Mouse (Mus musculus) megakaryocyte progenitor cell, adult 5-6 weeks (primary cell): ENCODE measurements at regions not wholly inside any gene's neighbourhood (a gene's known extent, or its start where the extent isn't known, plus 50 kb on each side); places are given as distances from the start of the nearest gene placed in this dataset.

Source experiments
- ATAC-seq: replicated peaks from 2 replicates; pipeline ENCODE4 v1.8.0; 2016; ENCODE audit warnings: mild to moderate bottlenecking, moderate TSS enrichment, inconsistent platforms; ENCODE audit not compliant: poor library complexity

DNA sequence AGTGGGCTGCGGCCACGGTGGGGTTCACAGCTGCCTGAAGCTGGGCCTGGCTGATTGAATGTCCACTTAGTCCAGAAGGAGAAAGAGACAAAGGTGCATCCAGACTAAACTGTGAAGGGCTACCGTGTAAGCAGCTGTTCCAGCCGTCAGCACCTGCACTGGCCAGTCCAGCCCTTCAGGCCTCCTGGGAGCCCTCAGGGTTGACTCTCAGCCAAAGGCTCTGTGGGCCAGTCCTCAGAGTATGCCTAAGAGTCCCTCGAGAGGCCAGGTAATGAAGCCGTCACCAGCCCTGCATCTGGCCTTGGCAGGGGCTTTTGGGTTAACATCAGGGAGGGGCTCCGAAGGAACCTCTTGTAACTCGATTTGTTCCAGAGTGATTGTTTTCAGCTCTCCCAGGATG, 187.4 kb downstream of the Gpd2 start:
- ATAC-seq: peak; percentile 12; the same call in 1 of the 2 replicates

DNA sequence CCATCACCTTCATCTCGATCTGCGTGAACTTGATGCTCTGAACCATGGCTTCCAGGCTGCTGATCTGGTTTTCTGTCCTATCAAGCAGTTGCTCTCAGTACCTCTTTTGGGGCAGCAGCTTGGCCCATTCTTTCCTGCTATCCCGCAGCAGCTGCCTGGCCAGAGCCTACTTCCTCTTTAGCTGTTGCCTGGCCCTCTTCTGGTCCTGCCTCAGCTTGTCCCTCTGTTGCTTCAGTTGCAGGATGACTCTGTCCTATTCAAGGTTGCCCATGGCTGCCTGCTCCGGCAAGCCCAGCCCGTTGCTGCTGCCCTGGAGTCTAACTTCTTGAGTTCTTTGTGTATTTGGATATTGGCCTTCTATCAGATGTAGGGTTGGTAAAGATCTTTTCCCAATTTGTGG, 188.0 kb downstream of the Gpd2 start:
- peak; percentile 100 for ATAC-seq

DNA sequence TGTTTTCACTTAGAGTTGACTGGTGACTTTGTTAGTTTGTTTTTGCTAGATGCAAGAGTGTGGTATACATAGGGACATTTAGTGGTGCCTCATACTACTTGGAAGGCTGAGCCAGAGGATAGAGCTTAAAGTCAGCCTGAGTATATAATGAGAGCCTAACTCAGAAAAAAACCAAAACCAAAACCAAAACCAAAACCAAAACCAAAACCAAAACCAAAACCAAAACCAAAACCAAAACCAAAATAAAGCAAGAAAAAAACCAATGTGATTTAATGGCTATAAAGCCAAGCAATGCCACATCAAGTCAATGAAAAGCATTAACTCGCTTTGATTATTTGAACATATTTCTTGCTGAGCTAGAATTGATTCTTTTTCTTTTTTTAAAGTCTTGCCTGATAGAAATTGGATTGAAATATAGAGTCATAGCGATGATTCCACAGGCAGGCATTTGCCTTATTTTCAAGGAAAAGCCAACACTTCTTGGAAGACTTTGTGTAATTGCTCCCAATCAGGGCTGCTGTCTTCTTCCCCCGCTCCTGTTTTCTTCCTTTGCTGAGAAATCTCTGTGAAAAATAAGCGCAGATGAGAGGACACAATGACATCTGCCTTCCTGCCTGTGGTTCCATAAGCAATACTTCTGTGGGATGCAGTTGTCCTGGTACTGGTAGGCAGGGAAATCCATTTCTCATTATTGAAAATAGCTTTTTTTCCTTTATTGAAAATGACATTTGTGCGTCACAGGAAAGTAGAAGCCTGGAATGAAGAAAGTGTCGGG, 213.7 kb downstream of the Gpd2 start:
- ATAC-seq: no peak

DNA sequence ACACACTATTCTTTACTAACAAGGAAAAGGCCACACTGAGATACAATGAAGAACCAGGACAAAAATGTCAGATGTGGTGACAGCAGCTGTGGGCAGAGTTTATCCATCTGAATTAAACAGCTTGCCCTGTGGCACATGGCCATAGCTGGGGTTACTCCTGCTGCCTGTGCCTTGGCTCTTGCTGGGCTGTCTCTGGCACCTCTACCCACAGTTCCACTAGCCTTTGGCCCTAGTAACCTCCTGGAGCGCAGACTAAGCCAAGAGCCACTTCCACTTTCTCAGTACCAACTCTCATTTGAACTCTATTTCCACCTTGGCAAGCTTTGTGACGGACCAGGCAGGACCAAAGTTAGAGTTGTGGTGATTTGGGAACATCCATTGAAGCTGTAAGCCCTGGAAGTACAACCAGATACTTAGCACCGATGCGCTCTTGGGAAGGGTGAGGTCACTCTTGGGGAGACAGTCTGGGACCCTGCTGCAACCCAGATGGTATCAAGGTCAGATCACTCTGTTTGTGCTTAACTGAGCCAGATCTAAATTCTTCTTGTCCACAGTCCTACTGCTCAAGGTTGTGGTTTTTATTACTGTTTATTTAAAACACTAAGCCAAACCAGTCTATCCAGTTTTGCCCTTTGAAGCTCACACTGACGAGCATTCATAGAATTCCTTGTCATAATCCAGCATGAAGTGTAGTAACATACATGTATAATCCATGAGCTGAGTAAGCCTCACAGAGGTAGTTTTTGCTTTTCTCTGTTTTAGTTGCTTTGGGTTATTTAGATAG, 216.7 kb downstream of the Gpd2 start:
- ATAC-seq: no peak

DNA sequence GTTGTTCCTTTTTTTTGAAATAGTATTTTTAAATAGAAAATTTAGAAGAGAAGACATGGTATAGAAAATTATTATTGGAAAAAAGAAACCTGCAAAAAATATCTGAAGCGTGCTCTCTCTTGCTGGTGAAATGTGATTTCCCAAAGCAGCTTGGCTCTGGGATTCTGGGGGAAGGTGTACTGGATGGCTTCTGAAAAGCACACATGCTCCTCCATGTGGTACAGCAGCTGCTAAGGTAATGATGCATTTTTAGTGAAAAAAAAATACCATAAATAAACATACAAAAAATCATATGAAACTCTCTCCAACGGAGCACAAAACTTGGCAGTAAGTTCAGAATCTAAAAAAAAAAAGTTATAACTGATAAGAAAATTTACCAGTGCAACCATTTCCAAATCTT, 222.5 kb downstream of the Gpd2 start:
- ATAC-seq: no peak

DNA sequence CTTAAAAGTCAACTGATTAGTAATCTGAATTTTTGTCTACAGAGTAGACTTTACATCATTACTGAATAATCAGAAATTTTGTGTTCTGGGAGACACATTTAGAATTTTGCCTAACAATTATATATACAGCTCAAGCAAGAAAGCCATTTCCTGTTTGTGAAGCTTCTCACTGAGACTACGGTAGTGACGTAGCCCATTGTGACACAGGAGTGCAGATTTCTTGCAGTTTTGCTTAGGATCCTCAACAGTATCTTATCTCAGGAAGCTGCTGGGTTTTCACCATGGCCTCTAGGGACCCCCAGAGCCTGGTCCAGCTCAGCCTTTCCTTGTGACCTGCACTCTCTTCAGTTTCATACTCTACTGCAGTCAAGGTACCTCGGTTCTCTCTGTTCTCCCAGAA, 236.4 kb downstream of the Gpd2 start:
- ATAC-seq: peak; percentile 60

DNA sequence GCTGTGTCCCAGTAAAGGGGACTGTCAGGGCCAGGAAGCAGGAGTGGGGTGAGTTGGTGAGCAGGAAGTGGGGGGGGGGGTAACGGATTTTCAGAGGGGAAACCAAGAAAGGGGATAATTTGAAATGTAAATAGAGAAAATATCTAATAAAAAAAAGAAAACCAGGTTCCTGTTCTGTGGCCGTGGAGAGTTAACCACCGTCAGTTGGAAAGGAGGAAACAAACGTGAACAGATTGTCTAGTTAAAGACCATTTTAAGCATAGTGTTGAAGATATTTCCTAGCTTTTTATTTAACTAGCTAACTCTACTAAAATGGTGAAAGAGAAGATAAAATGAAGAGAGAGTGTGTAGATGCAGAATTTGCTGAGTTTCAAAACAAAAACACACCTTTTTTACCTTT, 254.7 kb downstream of the Gpd2 start:
- peak; percentile 75 for ATAC-seq

DNA sequence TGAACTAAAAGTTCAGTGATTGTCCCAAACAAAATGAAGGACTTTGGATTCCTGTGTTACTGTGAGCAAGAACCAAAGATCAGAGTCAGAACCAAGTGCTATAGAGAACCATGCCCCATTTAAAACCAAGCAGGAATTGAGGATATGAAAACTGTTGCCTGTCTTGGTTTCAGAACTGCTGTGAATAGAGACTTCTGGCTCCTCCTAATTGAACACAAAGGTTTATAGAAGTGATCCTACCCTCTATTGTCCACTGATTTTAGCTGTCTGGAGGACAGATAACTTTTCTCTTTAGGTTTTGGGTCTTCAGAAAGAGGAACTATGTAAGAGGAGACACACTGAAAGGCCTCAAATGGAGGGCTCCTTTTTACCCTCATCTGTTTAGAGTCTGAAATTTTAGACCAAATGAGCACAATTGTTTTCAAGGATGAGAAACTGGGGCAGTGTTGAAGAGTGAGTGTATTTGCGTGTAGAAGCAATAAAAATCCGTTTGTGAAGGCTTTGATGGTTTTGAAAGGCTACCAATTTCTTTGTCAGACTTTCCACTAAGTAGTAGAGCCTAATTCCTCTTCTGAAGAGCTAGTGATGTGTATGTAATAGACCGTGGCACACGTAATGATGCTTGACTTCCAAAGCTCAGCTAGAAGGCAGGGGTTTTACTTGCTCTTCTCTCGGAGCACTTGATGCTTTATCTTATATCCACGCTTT, 255.6 kb downstream of the Gpd2 start:
- ATAC-seq: peak; percentile 58

DNA sequence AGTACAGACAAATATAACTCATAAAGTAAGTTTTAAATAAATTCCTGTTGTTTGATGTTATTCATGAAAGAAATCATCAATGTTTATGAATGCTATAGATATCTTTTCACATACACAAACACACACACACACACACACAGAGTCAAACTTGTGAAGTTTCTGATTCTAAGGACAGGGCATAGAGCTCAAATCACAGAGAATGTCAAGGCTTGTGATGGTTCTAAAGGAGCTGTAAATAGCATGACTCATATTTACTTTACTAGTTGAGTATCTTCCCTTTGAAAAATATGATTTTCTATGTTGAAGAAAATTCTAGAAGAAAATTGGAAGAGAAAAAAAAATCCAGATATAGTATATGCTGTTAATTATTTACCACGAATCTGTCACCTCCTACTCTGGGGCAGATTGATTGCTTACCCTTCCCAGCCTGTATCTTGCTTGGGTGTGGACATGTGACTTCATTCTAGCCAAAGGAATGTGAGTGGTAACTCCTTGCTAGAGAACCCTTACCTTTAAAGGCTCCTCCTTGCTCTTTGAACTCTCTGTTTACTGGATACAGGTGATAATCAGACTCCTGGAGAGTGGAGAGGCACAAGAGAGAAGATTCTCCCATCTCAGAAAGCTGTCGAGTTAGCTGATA, 259.0 kb downstream of the Gpd2 start:
- no peak for ATAC-seq

DNA sequence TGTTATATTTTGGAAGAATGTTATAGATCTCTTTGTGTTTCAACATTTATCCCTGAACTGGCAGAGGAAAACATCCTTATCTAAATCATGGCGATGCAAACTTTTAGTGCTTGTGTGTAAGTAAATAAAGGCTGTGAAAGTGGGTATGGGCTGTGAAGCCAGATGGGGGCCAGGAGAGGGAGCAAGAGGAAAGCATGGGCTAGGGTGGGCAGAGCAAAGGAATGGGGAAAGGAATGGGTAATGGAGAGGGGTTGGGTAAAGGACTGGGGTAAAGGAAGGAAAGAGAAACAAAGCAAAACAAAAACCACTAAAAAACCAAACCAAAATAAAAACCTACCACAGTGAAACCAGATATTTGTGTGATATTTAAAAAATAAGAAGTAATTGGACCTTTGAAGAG, 260.5 kb downstream of the Gpd2 start:
- peak; percentile 70 for ATAC-seq

DNA sequence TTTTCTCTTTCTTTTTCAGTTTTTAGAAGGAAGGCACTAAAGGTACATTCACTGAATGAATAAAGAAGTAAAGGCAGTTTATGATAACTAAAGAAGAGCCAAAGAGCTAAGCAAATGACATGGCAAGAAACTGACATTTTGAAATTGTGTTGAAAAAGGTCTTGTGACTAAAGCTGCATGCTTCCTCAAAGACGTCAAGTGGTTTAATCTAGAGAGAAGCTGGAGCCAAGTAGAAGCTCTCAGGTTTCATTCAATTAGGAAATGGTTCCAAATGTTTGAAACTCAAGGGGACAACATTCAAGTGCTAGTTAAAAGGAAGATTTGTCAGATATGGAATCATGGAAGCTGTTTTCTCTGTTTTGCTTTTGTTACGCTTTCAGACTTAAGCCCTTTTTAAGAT, 267.2 kb downstream of the Gpd2 start:
- ATAC-seq: peak; percentile 69

DNA sequence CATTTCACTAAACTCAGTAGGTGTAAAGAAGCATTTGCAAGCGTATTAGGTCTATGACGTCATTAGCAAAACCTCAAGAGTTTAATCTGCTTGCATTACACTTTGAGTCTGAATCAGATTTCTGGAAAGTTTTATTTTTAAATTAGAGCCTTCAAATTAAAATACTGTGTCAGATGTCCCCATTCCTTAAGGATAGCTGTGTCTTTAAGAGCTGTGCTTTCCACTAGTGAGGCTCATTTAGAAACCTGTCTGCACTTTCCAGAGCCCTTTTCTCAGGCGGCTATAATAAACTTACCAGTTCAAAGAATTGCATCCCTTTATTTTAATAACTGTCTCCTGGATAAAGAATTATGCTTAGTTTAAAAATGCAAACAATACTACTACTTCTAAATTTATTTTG, 285.0 kb downstream of the Gpd2 start:
- no peak for ATAC-seq

DNA sequence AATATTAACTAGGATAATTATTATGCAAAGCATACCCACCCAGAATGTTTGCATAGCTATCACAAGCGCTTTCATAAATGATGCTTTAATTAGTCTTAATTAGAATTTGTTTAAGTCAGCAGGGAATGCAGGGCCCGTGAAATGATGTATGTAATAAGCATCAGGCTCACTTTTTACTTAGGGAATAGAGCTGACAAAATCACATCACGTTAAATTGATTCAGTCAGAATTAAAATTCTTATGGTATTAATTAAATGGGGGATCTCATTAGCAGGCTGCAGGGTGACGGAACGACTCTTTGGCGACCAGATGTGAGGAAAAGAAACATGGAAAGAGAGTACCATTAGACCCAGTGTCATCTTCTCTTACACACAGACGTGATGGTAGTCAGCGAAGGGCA, 285.5 kb downstream of the Gpd2 start:
- ATAC-seq: no peak

DNA sequence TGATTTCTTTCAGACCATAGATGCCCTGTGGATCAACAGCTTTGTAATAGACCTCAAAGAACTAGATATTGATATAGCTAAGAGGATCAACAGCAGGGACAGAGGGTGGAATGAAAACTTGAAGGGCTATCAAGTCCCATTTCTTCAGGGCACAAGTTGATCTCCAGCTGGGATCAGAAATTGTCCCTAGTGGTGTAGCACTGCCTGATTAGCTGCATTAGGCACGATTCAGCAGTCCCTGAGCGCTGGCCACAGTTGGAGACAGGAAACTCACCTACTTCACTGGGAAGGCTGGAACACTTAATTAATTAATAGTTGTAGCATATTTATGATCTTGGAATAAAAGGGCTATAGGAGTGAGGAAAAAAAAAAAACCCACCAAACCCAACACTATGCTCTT, 290.5 kb downstream of the Gpd2 start:
- no peak for ATAC-seq

DNA sequence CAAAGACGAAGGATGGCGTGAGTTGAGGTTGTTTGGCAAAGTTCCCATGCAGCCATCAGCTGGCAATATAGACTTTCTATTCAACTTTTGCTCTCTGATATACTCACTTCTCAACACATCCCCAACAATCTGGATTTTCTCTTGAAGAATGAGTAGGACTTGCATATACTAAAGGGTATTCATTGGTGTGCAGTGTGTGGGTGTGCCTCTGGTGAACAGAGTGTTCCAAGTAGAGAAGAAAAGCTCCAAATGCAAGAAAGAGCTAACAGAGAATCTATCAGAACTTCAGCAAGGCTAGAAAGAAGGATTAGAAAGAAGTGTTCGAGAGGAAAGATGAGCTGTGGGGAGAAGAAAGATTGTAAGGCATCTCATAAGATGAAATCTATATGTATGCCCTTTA, 302.4 kb downstream of the Gpd2 start:
- no peak for ATAC-seq

DNA sequence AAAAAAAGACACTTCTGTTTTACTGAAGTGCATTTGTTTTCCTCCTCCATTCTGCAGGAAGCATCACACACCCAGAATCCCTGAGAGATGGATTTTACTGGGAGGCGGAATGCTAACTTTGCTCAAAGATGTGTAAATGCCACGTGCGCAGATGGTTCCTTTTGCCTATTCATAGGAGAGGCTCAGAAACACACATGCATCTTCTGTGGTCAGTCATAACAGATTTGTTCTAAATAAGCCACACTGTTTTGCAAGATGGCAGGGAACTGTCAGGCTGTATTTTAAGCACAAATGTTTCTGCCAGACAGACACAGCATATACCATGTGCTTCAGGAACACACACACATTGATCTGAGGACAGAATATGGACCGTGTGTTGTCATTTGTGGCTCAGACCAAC, 327.8 kb downstream of the Gpd2 start:
- ATAC-seq: peak; percentile 47; the same call in 1 of the 2 replicates

DNA sequence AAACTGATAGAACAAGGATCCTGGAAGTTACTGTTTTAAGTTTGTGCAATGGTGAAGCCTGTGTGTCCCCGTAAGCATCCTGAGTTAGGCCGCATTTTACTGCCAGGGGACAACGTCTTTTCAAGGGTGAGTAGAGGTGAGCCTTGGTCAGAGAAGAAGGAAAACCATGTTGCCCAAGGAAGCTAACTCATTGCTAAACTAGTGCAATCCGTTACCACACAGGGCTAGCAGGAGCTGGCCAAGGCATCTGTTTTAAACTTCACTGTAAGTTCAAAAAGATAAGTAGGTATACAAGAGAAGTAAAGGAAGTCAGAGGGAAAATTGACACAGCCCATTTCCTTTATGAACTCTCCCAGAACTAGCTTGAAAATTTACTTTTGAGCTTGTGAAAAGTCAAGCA, 328.7 kb downstream of the Gpd2 start:
- ATAC-seq: peak; percentile 95

DNA sequence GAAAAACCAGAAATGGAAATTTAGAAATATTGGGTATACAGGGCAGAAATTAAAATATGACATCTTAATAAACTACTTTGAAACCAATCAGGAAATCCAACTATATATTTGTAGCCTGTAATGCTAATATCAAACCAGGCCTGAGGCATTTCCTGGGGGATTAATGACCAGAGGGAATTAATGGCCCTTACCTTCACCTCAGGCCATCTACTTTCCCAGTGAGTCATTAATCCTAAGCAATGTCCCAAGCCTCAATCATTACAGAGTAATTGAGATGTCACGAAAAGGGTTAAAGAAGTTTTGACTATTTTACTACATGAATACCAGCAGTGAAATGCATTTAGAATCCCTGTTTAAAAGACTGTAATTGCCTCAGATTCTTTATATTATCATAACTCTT, 329.7 kb downstream of the Gpd2 start:
- no peak for ATAC-seq

DNA sequence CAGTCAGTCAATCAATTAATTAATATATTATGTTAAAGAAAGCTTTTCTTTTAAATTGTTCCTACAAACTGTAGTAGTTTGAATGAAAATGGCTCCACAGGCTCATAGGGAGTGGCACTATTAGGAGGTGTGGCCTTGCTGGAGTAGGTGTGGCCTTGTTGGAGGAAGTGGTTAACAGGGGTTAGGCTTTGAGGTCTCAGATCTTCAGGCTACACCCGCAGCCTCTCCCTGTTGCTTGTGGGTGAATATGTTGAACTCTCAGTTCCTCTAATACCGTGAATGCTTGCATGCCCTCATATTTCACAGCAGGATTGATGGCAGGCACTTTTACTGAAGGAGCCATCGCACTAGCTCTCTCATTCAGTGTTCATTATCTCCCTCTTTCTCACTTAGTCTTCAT, 349.6 kb downstream of the Gpd2 start:
- ATAC-seq: peak; percentile 100

DNA sequence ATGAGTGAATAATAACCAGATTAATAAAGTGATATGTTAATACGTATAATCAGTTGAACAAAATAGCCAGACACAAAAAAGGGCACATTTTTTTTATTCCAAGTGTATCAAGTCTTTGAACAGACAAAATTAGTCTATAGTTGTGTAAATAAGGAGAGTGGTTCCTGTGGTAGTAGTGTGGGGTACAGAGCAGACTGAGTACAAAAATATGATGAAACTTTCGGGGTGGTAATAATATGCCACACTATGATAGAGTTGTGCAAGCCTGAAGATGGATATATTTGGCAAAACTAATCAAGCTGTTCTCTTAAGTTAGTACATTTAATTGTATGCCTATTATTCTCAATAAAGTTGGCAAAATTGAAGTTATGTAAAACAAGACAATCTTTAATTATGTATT, 356.1 kb downstream of the Gpd2 start:
- 0 out of 2 replicates have a peak, but pooled peaks have one; percentile 52 for ATAC-seq

DNA sequence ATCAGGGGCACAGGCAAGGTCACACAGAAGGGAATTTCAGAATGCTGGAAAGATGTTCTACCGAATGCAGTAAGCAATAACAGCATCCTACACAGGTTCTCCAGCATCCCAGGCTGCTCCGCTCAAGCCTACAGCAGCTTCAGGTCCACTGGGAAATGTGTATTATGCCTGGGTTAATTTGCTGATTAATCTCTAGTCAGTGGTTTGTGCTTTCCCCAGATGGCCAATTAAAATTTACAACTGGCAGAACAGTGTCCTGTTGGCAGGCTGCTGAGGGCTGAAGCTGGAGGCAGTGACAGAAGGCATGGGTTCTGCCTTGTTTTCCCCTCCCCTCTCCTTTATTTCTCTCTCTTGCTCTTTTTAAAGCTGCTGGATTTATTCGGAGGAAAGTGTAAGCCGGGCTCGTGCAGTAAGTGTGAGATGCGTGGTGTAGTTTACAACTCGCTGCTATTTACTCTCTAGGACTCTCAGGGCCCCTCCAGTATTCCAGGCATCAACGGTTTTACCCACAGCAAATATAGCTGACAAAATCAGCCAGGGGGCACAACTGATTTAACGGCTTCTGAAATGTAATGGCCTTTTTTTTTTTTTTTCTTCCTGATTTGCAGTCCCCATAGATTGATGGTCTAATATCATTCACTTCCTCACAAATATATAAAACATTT, 360.4 kb downstream of the Gpd2 start:
- ATAC-seq: no peak
